Mouse (Mus musculus) olfactory bulb, adult 2 months (tissue): ENCODE data around the gene Tas2r144. TPM values are rescaled to one million over a fixed set of nuclear protein-coding genes. Genes with fewer than 3 reads are reported as not detected.

Experiments
- H3K27ac ChIP-seq: fragments of 200-500 bp; 2 replicates; pipeline ENCODE4 v1.5.1; 2012; ENCODE audit warnings: low read depth, low read length; ENCODE audit not compliant: insufficient read depth
- H3K4me1 ChIP-seq: fragments of 200-500 bp; 2 replicates; pipeline ENCODE4 v1.6.1; 2012; ENCODE audit warnings: low read length; ENCODE audit not compliant: control insufficient read depth, insufficient read depth
- H3K4me3 ChIP-seq: fragments of 200-500 bp; 2 replicates; pipeline ENCODE4 v1.5.1; 2012; ENCODE audit warnings: mild to moderate bottlenecking, low read depth, low read length, moderate library complexity; ENCODE audit not compliant: insufficient read depth
- CTCF ChIP-seq: fragments of 200-500 bp; IDR thresholded peaks from 2 replicates; pipeline ENCODE4 v1.5.1; 2012; ENCODE audit warnings: low read depth, mild to moderate bottlenecking, low read length, moderate library complexity; ENCODE audit not compliant: insufficient read depth
- POLR2A ChIP-seq: fragments of 200-500 bp; IDR thresholded peaks from 2 replicates; pipeline ENCODE4 v1.6.1; 2012; ENCODE audit warnings: mild to moderate bottlenecking, low read depth, low read length, moderate library complexity; ENCODE audit not compliant: insufficient read depth
- WGBS: fragments of 180-500 bp; shearing (Covaris S2); methylation state at CpG from one replicate; pipeline ENCODE4 v1.1.7; 2018; 5-methylcytosine and 5-hydroxymethylcytosine counted together
- polyA plus RNA-seq: library from polyadenylated mRNA; stranded (reverse); fragments of >200 nt; gene quantifications from 2 replicates; pipeline ENCODE4 v1.2.4, GENCODE M21; 2012; ENCODE audit warnings: low replicate concordance; ENCODE audit not compliant: missing spikeins, insufficient read depth, insufficient read length

Gene Tas2r144
- polyA plus RNA-seq = not detected in 2 replicates

- no peak for TF ChIP-seq POLR2A
- no peak for TF ChIP-seq CTCF
- Histone ChIP-seq H3K4me1 (no peaks in the 10 kb centered on the region), H3K27ac (no peak within 1 kb of the TSS), H3K4me3 (no peak within 1 kb of the TSS)
- WGBS = 74% methylated on average over 2 of the region's 2 CpGs
Measured at GRCm38 (mm10) chr6:42215028-42215427, at the start of gene Tas2r144. Gene Tas2r144, plus strand, starts transcription at chr6:42215328.

GRCm38 (mm10) chr6:42182462-42182861, 32.7 kb upstream of the Tas2r144 start:
- H3K27ac ChIP-seq = no peak overlapping the region
- no peaks in the 10 kb centered on the region for H3K4me1 ChIP-seq
- no peak overlapping the region for H3K4me3 ChIP-seq
- TF ChIP-seq POLR2A (no peak), CTCF (no peak)
- 55% methylated on average over 1 of the region's 1 CpGs for WGBS

DNA sequence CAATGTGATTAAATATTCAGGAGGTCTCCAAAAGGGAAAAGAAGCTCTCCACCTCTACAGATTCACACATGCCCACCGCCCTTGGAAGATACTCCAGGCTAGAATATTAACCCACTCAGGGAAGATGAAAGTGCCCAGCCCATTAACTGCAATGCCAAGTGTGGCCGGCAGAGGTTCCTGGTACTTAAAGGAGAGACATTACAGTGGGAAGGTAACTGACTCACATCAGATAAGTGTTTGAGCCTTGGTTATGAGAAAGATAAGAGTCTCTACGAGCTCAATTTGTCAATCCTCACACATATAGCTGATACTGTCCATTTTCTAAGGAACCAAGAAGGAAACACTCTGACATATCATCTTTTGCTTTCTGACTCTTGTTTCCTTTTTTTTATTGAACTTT, 28.9 kb upstream of the Tas2r144 start:
- Histone ChIP-seq H3K27ac (no peak overlapping the region), H3K4me1 (no peaks in the 10 kb centered on the region), H3K4me3 (no peak overlapping the region)
- TF ChIP-seq POLR2A = no peak
- TF ChIP-seq CTCF = no peak
- 63% methylated on average over 3 of the region's 3 CpGs for WGBS

DNA sequence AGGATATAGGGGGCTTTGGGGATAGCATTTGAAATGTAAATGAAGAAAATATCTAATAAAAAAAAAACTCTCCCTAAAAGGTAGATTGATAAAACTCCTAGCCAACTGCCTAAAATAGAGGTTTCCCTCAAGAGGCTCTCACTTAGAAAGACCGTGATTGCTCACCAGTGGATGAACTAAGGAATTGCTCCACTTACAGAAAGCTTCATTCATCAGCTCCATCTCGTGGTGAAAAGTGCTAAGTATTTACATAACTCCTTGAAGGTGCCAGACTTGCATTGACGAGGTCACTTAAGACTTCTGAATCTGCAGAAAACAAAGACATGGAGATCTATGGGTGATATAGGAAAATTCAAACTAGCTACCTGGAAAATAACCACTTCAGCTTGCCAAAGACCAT, 17.4 kb upstream of the Tas2r144 start:
- Histone ChIP-seq H3K27ac (no peak overlapping the region), H3K4me1 (no peaks in the 10 kb centered on the region), H3K4me3 (no peak overlapping the region)
- TF ChIP-seq POLR2A (no peak), CTCF (no peak)
- WGBS = 22% methylated on average over 3 of the region's 3 CpGs

- TF ChIP-seq POLR2A (no peak), CTCF (no peak)
- WGBS = 83% methylated on average over 1 of the region's 1 CpGs
- H3K4me1 ChIP-seq = no peaks in the 10 kb centered on the region
- H3K27ac ChIP-seq = no peak overlapping the region
- no peak overlapping the region for H3K4me3 ChIP-seq
Measured at GRCm38 (mm10) chr6:42199498-42199897, 15.6 kb upstream of the Tas2r144 start.

- Histone ChIP-seq H3K4me3 (no peak overlapping the region), H3K4me1 (no peaks in the 10 kb centered on the region), H3K27ac (no peak overlapping the region)
- TF ChIP-seq CTCF = no peak
- no peak for TF ChIP-seq POLR2A
- 51% methylated on average over 3 of the region's 3 CpGs for WGBS
Measured at GRCm38 (mm10) chr6:42222286-42222685, 7.2 kb downstream of the Tas2r144 start.

- no peak overlapping the region for H3K27ac ChIP-seq
- H3K4me1 ChIP-seq = no peaks in the 10 kb centered on the region
- TF ChIP-seq POLR2A = no peak
- no peak for TF ChIP-seq CTCF
- WGBS = 72% methylated on average over 4 of the region's 4 CpGs
- H3K4me3 ChIP-seq = no peak overlapping the region
Measured at GRCm38 (mm10) chr6:42225046-42225445, 9.9 kb downstream of the Tas2r144 start.

DNA sequence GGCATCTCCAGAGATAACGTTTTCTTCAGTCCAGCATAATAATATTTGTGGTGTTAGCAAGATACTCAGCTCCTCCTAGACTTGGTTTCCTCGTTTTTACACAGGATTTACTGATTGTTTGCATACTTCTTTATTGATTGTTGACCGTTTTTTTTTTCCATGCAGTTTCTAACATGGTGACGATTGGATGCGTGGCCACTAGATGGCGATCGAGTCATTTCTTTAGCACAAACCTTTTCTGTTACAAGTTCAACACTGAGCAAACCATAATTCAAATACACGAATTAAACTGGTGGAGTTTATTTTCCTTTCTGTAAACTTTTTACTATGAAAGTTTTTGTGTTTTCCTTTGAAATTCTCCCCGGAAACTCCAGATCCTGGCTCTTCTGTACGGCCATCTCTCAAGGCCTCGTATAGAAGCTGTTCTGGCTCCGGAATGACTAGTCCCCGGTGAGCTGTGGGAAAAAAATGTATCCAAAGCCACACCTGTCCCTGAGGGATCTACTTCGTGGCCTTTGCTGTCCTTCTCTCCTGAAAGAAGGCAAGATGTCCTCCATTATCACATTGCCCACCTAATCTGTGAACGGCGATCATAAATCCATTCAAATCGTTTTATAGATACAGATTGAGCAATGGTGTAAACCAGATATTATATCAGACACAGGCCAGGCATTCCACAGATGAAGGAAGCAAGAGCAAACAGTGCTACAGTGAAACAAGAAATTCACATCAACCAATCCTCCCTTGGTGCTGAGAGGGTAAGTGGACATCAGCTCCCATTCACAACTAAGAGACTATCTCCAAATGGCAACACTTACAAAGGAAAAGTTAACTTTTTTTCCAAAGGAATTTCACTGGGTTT, 12.3 kb downstream of the Tas2r144 start:
- no peak overlapping the region for H3K4me3 ChIP-seq
- 35% methylated on average over 17 of the region's 17 CpGs for WGBS
- no peaks in the 10 kb centered on the region for H3K4me1 ChIP-seq
- H3K27ac ChIP-seq = no peak overlapping the region
- TF ChIP-seq POLR2A (no peak), CTCF (no peak)

DNA sequence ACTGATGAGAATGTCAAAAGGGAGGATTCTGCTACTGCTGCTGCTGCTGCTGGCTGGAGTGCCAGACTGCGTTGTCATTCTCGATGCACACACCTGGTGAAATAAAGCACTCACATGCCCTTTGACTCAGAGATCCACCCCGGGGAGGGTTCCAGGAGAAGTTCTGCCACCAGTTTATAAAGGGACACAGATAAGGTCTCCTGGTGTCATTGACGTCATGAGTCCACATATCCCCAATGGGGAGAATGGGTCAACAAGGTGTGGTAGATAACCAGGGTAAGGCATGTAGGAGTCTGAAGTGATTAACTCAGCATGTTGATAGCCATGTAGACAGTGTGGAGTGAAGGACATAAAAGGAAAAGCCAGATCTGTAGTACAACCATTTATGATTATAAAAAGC, 14.5 kb downstream of the Tas2r144 start:
- TF ChIP-seq POLR2A (no peak), CTCF (no peak)
- 84% methylated on average over 4 of the region's 4 CpGs for WGBS
- Histone ChIP-seq H3K4me1 (no peaks in the 10 kb centered on the region), H3K27ac (no peak overlapping the region), H3K4me3 (no peak overlapping the region)
